Mouse (Mus musculus): Measurements from ENCODE around the gene Htatsf1. TPM values are rescaled to one million over a fixed set of nuclear protein-coding genes. Genes with fewer than 3 reads are reported as not detected.

Gene Htatsf1
- polyA plus RNA-seq, 1 experiment from 2014 or later = 93.8 TPM

Other genes with a start within 250 kb of the Htatsf1 start
- 0.36 and 0.45 TPM in 2 replicates for gene Map7d3, start 231.3 kb upstream of the Htatsf1 start, polyA plus RNA-seq (2015; fragmentation: Nextera tagmentation; extraction: Ambion mirVana)
- gene Adgrg4, start 183.4 kb upstream of the Htatsf1 start, polyA plus RNA-seq (2015; fragmentation: Nextera tagmentation; extraction: Ambion mirVana) = not detected in 2 replicates
- 0.09 and 0.22 TPM in 2 replicates for gene Brs3, start 10.5 kb upstream of the Htatsf1 start, polyA plus RNA-seq (2015; fragmentation: Nextera tagmentation; extraction: Ambion mirVana)
- gene Vgll1, start 34.5 kb downstream of the Htatsf1 start, polyA plus RNA-seq (2015; fragmentation: Nextera tagmentation; extraction: Ambion mirVana) = not detected in 2 replicates
- gene Cd40lg, start 158.6 kb downstream of the Htatsf1 start, polyA plus RNA-seq (2015; fragmentation: Nextera tagmentation; extraction: Ambion mirVana) = not detected in 2 replicates